Mouse (Mus musculus): ENCODE results near the gene Ppy.

The Ppy gene

GRCm38 (mm10) chr11:102087931-102088898 lies 12.9 kb downstream of the Ppy start, which contains the start of gene Mpp2:
Mpp2 (minus strand) TSS chr11:102088515.
- DNase-seq: peak; percentile 79

GRCm38 (mm10) chr11:102087081-102087751 lies 13.9 kb downstream of the Ppy start:
- peak; percentile 80 for DNase-seq

GRCm38 (mm10) chr11:102086331-102086730 lies 14.8 kb downstream of the Ppy start:
- no peak for DNase-seq

GRCm38 (mm10) chr11:102084159-102084558 lies 17.0 kb downstream of the Ppy start:
- DNase-seq: no peak

- no peak for DNase-seq
These were observed 17.9 kb downstream of the Ppy start for GRCm38 (mm10) chr11:102083193-102083592.

GRCm38 (mm10) chr11:102082322-102082721 lies 18.8 kb downstream of the Ppy start:
- DNase-seq: peak; percentile 59

GRCm38 (mm10) chr11:102073722-102074121 lies 27.4 kb downstream of the Ppy start:
- DNase-seq: no peak

GRCm38 (mm10) chr11:102072729-102073128 lies 28.4 kb downstream of the Ppy start:
- DNase-seq: no peak

GRCm38 (mm10) chr11:102070426-102070825 lies 30.7 kb downstream of the Ppy start:
- no peak for DNase-seq

- no peak for DNase-seq
These were observed 31.5 kb downstream of the Ppy start for GRCm38 (mm10) chr11:102069633-102070032.

GRCm38 (mm10) chr11:102068969-102069368 lies 32.1 kb downstream of the Ppy start:
- no peak for DNase-seq

- DNase-seq: no peak
These were observed 38.0 kb downstream of the Ppy start for GRCm38 (mm10) chr11:102063076-102063475.

- DNase-seq: peak; percentile 34
These were observed 39.1 kb downstream of the Ppy start for GRCm38 (mm10) chr11:102061941-102062473.

- DNase-seq: peak; percentile 83
These were observed 39.7 kb downstream of the Ppy start for GRCm38 (mm10) chr11:102061236-102061940.

GRCm38 (mm10) chr11:102053847-102054246 lies 47.3 kb downstream of the Ppy start:
- peak; percentile 68 for DNase-seq

- DNase-seq: no peak
These were observed 47.9 kb downstream of the Ppy start for GRCm38 (mm10) chr11:102053183-102053582.

- no peak for DNase-seq
These were observed 48.4 kb downstream of the Ppy start for GRCm38 (mm10) chr11:102052697-102053096.

- no peak for DNase-seq
These were observed 49.2 kb downstream of the Ppy start for GRCm38 (mm10) chr11:102051954-102052353.

- no peak for DNase-seq
These were observed 49.6 kb downstream of the Ppy start for GRCm38 (mm10) chr11:102051541-102051940.
